Mouse (Mus musculus) embryonic facial prominence, embryonic 15.5 days (tissue): ENCODE results near the gene H2-Q1. TPM values are rescaled to one million over a fixed set of nuclear protein-coding genes. Genes with fewer than 3 reads are reported as not detected.
"Not testable (repeated sequence)": the region's sequence is repeated elsewhere in the genome, so short reads cannot be mapped to it uniquely, and the experiment has no call there.

Source experiments
- ATAC-seq: fragments of 200-750 bp; cut with Nextera tagmentation; 2 replicates; pipeline ENCODE4 v1.8.0; 2017; ENCODE audit warnings: low read depth, moderate TSS enrichment; ENCODE audit not compliant: insufficient number of reproducible peaks, low FRiP score, low TSS enrichment
- H3K27ac ChIP-seq: fragments of 300-500 bp; sonication (generic); replicated peaks from 2 replicates; pipeline ENCODE4 v1.5.1; 2015; ENCODE audit warnings: mild to moderate bottlenecking, inconsistent platforms
- H3K27me3 ChIP-seq: fragments of 300-500 bp; sonication (generic); 2 replicates; pipeline ENCODE4 v1.6.1; 2015; ENCODE audit warnings: inconsistent platforms
- H3K36me3 ChIP-seq: fragments of 300-500 bp; sonication (generic); 2 replicates; pipeline ENCODE4 v1.6.1; 2015; ENCODE audit warnings: mild to moderate bottlenecking, inconsistent platforms
- H3K4me1 ChIP-seq: fragments of 300-500 bp; sonication (generic); 2 replicates; pipeline ENCODE4 v1.6.1; 2015; ENCODE audit warnings: inconsistent platforms
- H3K4me2 ChIP-seq: fragments of 300-500 bp; sonication (generic); replicated peaks from 2 replicates; pipeline ENCODE4 v1.6.1; 2015; ENCODE audit warnings: mild to moderate bottlenecking, inconsistent platforms
- H3K4me3 ChIP-seq: fragments of 300-500 bp; sonication (generic); replicated peaks from 2 replicates; pipeline ENCODE4 v1.5.1; 2015; ENCODE audit warnings: mild to moderate bottlenecking, inconsistent platforms
- H3K9ac ChIP-seq: fragments of 300-500 bp; sonication (generic); 2 replicates; pipeline ENCODE4 v1.6.1; 2015; ENCODE audit warnings: inconsistent platforms
- H3K9me3 ChIP-seq: fragments of 300-500 bp; sonication (generic); replicated peaks from 2 replicates; pipeline ENCODE4 v1.6.1; 2016; ENCODE audit warnings: inconsistent platforms
- WGBS: fragments of 180-500 bp; shearing (Covaris S2); methylation state at CpG from one replicate; pipeline ENCODE4 v1.1.7; 2015; 5-methylcytosine and 5-hydroxymethylcytosine counted together
- polyA plus RNA-seq: library from polyadenylated mRNA; unstranded; fragments of >200 nt; fragmentation: Nextera tagmentation; extraction: Ambion mirVana; gene quantifications from 2 replicates; pipeline ENCODE4 v1.2.1, GENCODE M21; 2015

H2-Q1 gene
- polyA plus RNA-seq, 1 experiment from 2014 or later = not detected

DNA sequence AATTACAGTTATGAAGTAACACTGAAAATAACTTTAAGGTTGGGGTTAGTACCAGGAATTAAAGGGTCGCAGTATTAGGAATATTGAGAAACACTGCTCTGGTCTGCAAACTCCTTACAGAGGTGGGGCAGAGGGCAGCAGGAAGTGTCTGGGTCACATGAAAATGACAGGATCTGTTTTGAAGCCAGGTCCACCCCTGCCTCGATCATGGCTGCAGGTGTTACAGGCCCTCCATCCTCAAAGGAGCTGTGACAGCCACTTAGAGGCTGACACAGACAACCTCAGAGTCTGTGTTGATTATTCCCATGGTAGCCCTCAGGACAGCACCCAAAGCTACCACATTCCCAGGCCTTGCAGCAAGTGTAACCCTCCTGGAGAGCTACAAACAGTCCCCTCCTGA lies 16.9 kb upstream of the H2-Q1 start:
- no peaks in the 10 kb centered on the region for H3K4me1 ChIP-seq
- H3K36me3 ChIP-seq = no peaks in the 10 kb centered on the region
- H3K9me3 ChIP-seq = no peaks in the 10 kb centered on the region
- no peak overlapping the region for H3K4me2 ChIP-seq
- H3K4me3 ChIP-seq = no peak overlapping the region
- 86% methylated on average over 2 of the region's 2 CpGs for WGBS
- H3K9ac ChIP-seq = no peak overlapping the region
- ATAC-seq = no peak
- no peak overlapping the region for H3K27ac ChIP-seq
- H3K27me3 ChIP-seq = 0 out of 2 replicates have a peak, but pooled peaks cover 5% of the 10 kb centered on the region

- Histone ChIP-seq H3K27ac (no peak overlapping the region), H3K36me3 (no peaks in the 10 kb centered on the region), H3K4me3 (no peak overlapping the region), H3K9me3 (no peaks in the 10 kb centered on the region), H3K9ac (no peak overlapping the region), H3K4me2 (no peak overlapping the region), H3K4me1 (no peaks in the 10 kb centered on the region), H3K27me3 (0 out of 2 replicates have a peak, but pooled peaks cover 8% of the 10 kb centered on the region)
- ATAC-seq = no peak
- WGBS = 77% methylated on average over 10 of the region's 10 CpGs
Measured at GRCm38 (mm10) chr17:35303756-35304350, 16.4 kb upstream of the H2-Q1 start.

GRCm38 (mm10) chr17:35304478-35304877 lies 15.7 kb upstream of the H2-Q1 start:
- no peaks in the 10 kb centered on the region for H3K9me3 ChIP-seq
- H3K27me3 ChIP-seq = 0 out of 2 replicates have a peak, but pooled peaks cover 12% of the 10 kb centered on the region
- no peak overlapping the region for H3K9ac ChIP-seq
- no peak overlapping the region for H3K4me2 ChIP-seq
- H3K4me1 ChIP-seq = no peaks in the 10 kb centered on the region
- WGBS = 50% methylated on average over 6 of the region's 6 CpGs
- H3K27ac ChIP-seq = no peak overlapping the region
- no peak for ATAC-seq
- H3K36me3 ChIP-seq = no peaks in the 10 kb centered on the region
- no peak overlapping the region for H3K4me3 ChIP-seq

GRCm38 (mm10) chr17:35304921-35305320 lies 15.3 kb upstream of the H2-Q1 start:
- not testable (repeated sequence) for H3K4me1 ChIP-seq, H3K9me3 ChIP-seq, H3K36me3 ChIP-seq, ATAC-seq, H3K4me3 ChIP-seq, H3K27ac ChIP-seq, H3K4me2 ChIP-seq, H3K9ac ChIP-seq
- H3K27me3 ChIP-seq = 0 out of 2 replicates have a peak, but pooled peaks cover 12% of the 10 kb centered on the region
- 70% methylated on average over 8 of the region's 8 CpGs for WGBS

DNA sequence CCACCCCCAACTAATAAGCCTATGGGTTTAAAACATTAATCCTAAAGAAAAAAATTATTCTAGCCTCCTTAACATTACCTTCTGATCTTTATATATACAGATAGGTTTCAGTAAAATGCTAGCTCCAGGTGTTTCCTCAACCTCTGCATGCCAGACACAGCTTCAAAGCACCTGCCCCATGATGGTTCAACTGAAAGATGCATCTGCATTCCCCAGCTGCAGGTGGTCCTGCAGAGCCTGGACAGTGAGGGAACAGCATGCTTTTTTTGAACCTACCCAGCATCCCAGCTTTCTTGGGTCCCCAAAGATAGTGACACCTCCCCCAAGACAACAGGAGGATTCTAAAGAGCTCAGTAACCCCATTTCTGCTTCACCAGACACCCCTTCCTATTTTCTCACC lies 1.5 kb upstream of the H2-Q1 start:
- no peaks in the 10 kb centered on the region for H3K36me3 ChIP-seq
- no peak overlapping the region for H3K27ac ChIP-seq
- no peaks in the 10 kb centered on the region for H3K9me3 ChIP-seq
- no peak for ATAC-seq
- peaks cover 9% of the 10 kb centered on the region for H3K4me1 ChIP-seq
- H3K4me2 ChIP-seq = no peak overlapping the region
- H3K9ac ChIP-seq = no peak overlapping the region
- H3K4me3 ChIP-seq = no peak overlapping the region
- peaks cover 50% of the 10 kb centered on the region for H3K27me3 ChIP-seq

DNA sequence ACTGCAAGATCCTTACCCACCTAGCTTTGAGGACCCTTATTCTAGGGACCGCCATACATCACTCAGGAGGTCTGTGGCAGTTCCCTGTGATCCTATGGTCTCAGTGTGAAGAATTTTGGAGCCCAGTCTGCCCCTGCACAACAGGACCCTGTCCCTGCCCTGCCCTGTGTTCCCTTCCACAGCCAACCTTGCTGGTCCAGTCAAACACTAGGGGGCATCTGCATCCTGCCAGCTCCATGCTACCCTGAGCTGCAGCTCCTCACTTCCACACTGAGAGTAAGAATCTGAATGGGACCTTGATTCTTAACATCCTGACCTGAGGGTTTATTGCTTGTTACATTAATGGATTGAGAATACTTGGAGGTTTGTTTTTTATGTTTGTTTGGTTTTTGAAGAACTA lies 4.9 kb downstream of the H2-Q1 start:
- not testable (repeated sequence) for H3K4me2 ChIP-seq, H3K9me3 ChIP-seq, H3K4me3 ChIP-seq, H3K27ac ChIP-seq, H3K36me3 ChIP-seq, H3K4me1 ChIP-seq, ATAC-seq, H3K9ac ChIP-seq
- H3K27me3 ChIP-seq = peaks cover 35% of the 10 kb centered on the region
- WGBS = 52% methylated on average over 1 of the region's 1 CpGs

- H3K9ac ChIP-seq = not testable (repeated sequence)
Measured at GRCm38 (mm10) chr17:35326000-35326399, 5.8 kb downstream of the H2-Q1 start.

DNA sequence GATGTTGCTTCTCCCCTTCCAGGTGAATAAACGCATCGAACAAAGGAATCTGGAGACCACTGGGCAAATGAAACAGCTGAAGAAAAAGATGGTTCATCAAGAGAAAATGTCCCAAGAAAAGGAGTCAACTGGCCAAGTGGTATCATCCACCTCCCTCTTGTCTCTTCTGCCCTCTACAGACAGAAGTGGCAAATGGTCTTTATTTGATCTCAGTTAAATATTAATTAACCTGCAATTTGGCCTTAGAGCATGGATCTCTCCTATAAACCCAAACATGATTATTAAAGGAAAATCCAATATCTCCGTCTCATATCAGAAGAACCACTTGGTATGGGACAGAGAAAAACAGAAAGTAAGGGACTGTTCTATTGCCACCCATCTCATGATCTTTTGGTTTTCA lies 9.5 kb downstream of the H2-Q1 start:
- H3K4me3 ChIP-seq, H3K27me3 ChIP-seq, H3K9ac ChIP-seq, H3K36me3 ChIP-seq, H3K4me1 ChIP-seq, H3K27ac ChIP-seq, ATAC-seq, H3K4me2 ChIP-seq, H3K9me3 ChIP-seq: not testable (repeated sequence)
- 51% methylated on average over 3 of the region's 3 CpGs for WGBS

More at GRCm38 (mm10) chr17:35326000-35326399, 5.8 kb downstream of the H2-Q1 start:
- not testable (repeated sequence) for ATAC-seq, H3K27ac ChIP-seq, H3K4me1 ChIP-seq, H3K4me2 ChIP-seq, H3K36me3 ChIP-seq, H3K9me3 ChIP-seq, H3K4me3 ChIP-seq
- peaks cover 26% of the 10 kb centered on the region for H3K27me3 ChIP-seq

DNA sequence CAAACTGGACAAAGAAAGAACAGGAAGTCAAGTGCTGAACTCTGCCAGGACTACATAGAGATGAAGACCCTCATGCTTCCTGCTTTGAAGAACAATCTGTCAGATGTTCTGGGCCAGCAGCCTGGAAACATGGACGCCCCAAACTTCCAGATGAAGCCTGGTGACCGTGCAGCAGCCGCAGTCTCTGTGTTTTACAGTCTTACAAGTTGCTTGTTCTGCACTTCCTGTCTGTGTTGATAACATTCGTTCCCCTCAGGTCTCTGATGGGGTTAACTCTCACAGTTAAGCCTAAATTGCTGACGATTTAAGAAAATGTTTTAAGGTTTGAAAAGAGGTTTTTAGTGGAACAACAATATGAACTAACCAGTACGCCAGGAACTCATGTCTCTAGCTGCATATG lies 11.3 kb downstream of the H2-Q1 start:
- H3K27me3 ChIP-seq, H3K9ac ChIP-seq, H3K4me2 ChIP-seq, H3K27ac ChIP-seq, H3K9me3 ChIP-seq, ATAC-seq, H3K36me3 ChIP-seq, H3K4me1 ChIP-seq, H3K4me3 ChIP-seq: not testable (repeated sequence)
- 63% methylated on average over 6 of the region's 6 CpGs for WGBS

GRCm38 (mm10) chr17:35342071-35342671 lies 22.0 kb downstream of the H2-Q1 start, which contains the start of gene H2-Q2:
TSS of gene H2-Q2 (plus strand) at chr17:35342242.
- no peaks in the 10 kb centered on the region for H3K36me3 ChIP-seq
- no peak within 1 kb of the TSS for H3K9ac ChIP-seq
- H3K9me3 ChIP-seq = no peaks in the 10 kb centered on the region
- no peak for ATAC-seq
- H3K27ac ChIP-seq = no peak within 1 kb of the TSS
- peak within 1 kb of the TSS; percentile 66 for H3K4me2 ChIP-seq
- H3K4me1 ChIP-seq = peaks cover 10% of the 10 kb centered on the region
- under 1% methylated on average over 40 of the region's 40 CpGs for WGBS
- H3K27me3 ChIP-seq = peaks cover 44% of the 10 kb centered on the region
- peak within 1 kb of the TSS; percentile 39 for H3K4me3 ChIP-seq

GRCm38 (mm10) chr17:35342711-35343476 lies 22.7 kb downstream of the H2-Q1 start:
- no peak overlapping the region for H3K27ac ChIP-seq
- peaks cover 10% of the 10 kb centered on the region for H3K4me1 ChIP-seq
- H3K36me3 ChIP-seq = no peaks in the 10 kb centered on the region
- H3K27me3 ChIP-seq = peaks cover 44% of the 10 kb centered on the region
- H3K9ac ChIP-seq = no peak overlapping the region
- peak overlapping the region; percentile 66 for H3K4me2 ChIP-seq
- H3K4me3 ChIP-seq = peak overlapping the region; percentile 39
- 3% methylated on average over 46 of the region's 46 CpGs for WGBS
- ATAC-seq = no peak
- H3K9me3 ChIP-seq = no peaks in the 10 kb centered on the region
